Mouse (Mus musculus) layer of hippocampus, adult 8-10 months (tissue): ENCODE results near the gene Ncln. TPM values are rescaled to one million over a fixed set of nuclear protein-coding genes. Genes with fewer than 3 reads are reported as not detected.

Experiments
- DNase-seq, 2 experiments: peaks; one replicate each; pipeline ENCODE4 v3.0.0; 2022; ENCODE audit warnings: low spot score in 2 of 2
- total RNA-seq, 4 experiments: library from RNA; stranded (reverse); gene quantifications; 2 replicates each; pipeline ENCODE4 v1.2.4; 2022

Ncln gene
- total RNA-seq, 4 experiments from 2014 or later = 74.1 to 88.0 (median 82.8) TPM

- DNase-seq = no peak
Observed at GRCm38 (mm10) chr10:81517227-81517626, 21.0 kb upstream of the Ncln start.

GRCm38 (mm10) chr10:81513798-81514197 is 17.6 kb upstream of the Ncln start:
- no peak for DNase-seq

- DNase-seq = no peak
Observed at GRCm38 (mm10) chr10:81510246-81510810, 14.1 kb upstream of the Ncln start.

GRCm38 (mm10) chr10:81507691-81508489 is 11.7 kb upstream of the Ncln start:
- no peak for DNase-seq

GRCm38 (mm10) chr10:81507095-81507494 is 10.9 kb upstream of the Ncln start:
- DNase-seq = no peak

GRCm38 (mm10) chr10:81505016-81505664 is 8.9 kb upstream of the Ncln start:
- DNase-seq = no peak

GRCm38 (mm10) chr10:81502658-81503057 is 6.5 kb upstream of the Ncln start:
- peak; percentile 74 to 92 for DNase-seq

- no peak for DNase-seq
Observed at GRCm38 (mm10) chr10:81501863-81502262, 5.7 kb upstream of the Ncln start.

GRCm38 (mm10) chr10:81500032-81500431 is 3.8 kb upstream of the Ncln start, which contains the start of gene S1pr4:
S1pr4 (minus strand) TSS chr10:81500132.
- DNase-seq = no peak

- DNase-seq = peak in 1 of 2 experiments; percentile 14
Observed at GRCm38 (mm10) chr10:81499250-81499901, 3.2 kb upstream of the Ncln start.

GRCm38 (mm10) chr10:81498316-81499249 is 2.4 kb upstream of the Ncln start:
- DNase-seq = peak; percentile 14 to 30

GRCm38 (mm10) chr10:81497401-81498270 is 1.4 kb upstream of the Ncln start:
- peak; percentile 9 to 31 for DNase-seq

GRCm38 (mm10) chr10:81496969-81497368 is 777 bp upstream of the Ncln start:
- no peak for DNase-seq

- peak; percentile 10 to 14 for DNase-seq
Observed at GRCm38 (mm10) chr10:81495616-81496263, 452 bp downstream of the Ncln start.

GRCm38 (mm10) chr10:81495151-81495550 is 1.0 kb downstream of the Ncln start:
- peak in 1 of 2 experiments; percentile 13 for DNase-seq

GRCm38 (mm10) chr10:81494260-81495041 is 1.7 kb downstream of the Ncln start:
- peak in 1 of 2 experiments; percentile 15 for DNase-seq

GRCm38 (mm10) chr10:81493601-81494220 is 2.5 kb downstream of the Ncln start:
- DNase-seq = peak in 1 of 2 experiments; percentile 15
